Mouse (Mus musculus) MEL (cell line): Measurements from ENCODE around the gene Prss54. TPM values are rescaled to one million over a fixed set of nuclear protein-coding genes. Genes with fewer than 3 reads are reported as not detected.

ENCODE experiments used
- DNase-seq: peaks from one replicate; pipeline ENCODE4 v3.0.0; 2011; ENCODE audit warnings: low read depth, low spot score
- H3K27ac ChIP-seq: 2 replicates; pipeline ENCODE4 v1.5.1; 2012; ENCODE audit warnings: low read depth, mild to moderate bottlenecking, control low read depth, low read length, moderate library complexity; ENCODE audit not compliant: control insufficient read depth
- H3K27me3 ChIP-seq, 2 experiments: fragments of 150-350 bp in 1 of 2; sonication (generic) in 1 of 2; 2 replicates each; pipeline ENCODE4 v1.6.1; 2012; ENCODE audit warnings: low read length in 2 of 2, mild to moderate bottlenecking in 2 of 2, improper control_type of control experiment in 1 of 2, moderate library complexity in 1 of 2; ENCODE audit not compliant: insufficient read depth in 2 of 2, control insufficient read depth in 1 of 2
- H3K36me3 ChIP-seq, 2 experiments: 2 replicates each; pipeline ENCODE4 v1.6.1; 2012 to 2014; ENCODE audit warnings: low read length in 2 of 2, improper control_type of control experiment in 1 of 2, inconsistent platforms in 1 of 2, mild to moderate bottlenecking in 1 of 2; ENCODE audit not compliant: insufficient read depth in 2 of 2, control insufficient read depth in 1 of 2
- H3K4me1 ChIP-seq, 2 experiments: fragments of 150-350 bp in 1 of 2; sonication (generic) in 1 of 2; 2 replicates each; pipeline ENCODE4 v1.6.1; 2012; ENCODE audit warnings: low read length in 2 of 2, improper control_type of control experiment in 1 of 2, mild to moderate bottlenecking in 1 of 2; ENCODE audit not compliant: insufficient read depth in 2 of 2, control insufficient read depth in 1 of 2
- H3K4me3 ChIP-seq, 2 experiments: fragments of 150-350 bp in 1 of 2; sonication (generic) in 1 of 2; 2 replicates each; pipeline ENCODE4 v1.5.1; 2012; ENCODE audit warnings: low read depth in 2 of 2, low read length in 2 of 2, mild to moderate bottlenecking in 2 of 2, moderate library complexity in 2 of 2, control low read depth in 1 of 2, improper control_type of control experiment in 1 of 2; ENCODE audit not compliant: control insufficient read depth in 1 of 2, insufficient read depth in 1 of 2
- H3K79me2 ChIP-seq: 2 replicates; pipeline ENCODE4 v1.6.1; 2012; ENCODE audit warnings: mild to moderate bottlenecking, low read length, moderate library complexity; ENCODE audit not compliant: control insufficient read depth, poor library complexity, insufficient read depth
- H3K9ac ChIP-seq: 2 replicates; pipeline ENCODE4 v1.6.1; 2012; ENCODE audit warnings: low read depth, mild to moderate bottlenecking, control low read depth, low read length, moderate library complexity; ENCODE audit not compliant: control insufficient read depth, poor library complexity, severe bottlenecking
- H3K9me3 ChIP-seq: fragments of 150-350 bp; sonication (generic); replicated peaks from 2 replicates; pipeline ENCODE4 v1.6.1; 2012; ENCODE audit warnings: mild to moderate bottlenecking, low read length, improper control_type of control experiment, moderate library complexity; ENCODE audit not compliant: insufficient read depth
- BHLHE40 ChIP-seq: IDR thresholded peaks from 2 replicates; pipeline ENCODE4 v1.6.1; 2012; ENCODE audit warnings: low read depth, mild to moderate bottlenecking, inconsistent platforms, low read length, improper control_type of control experiment, borderline replicate concordance
- CTCF ChIP-seq, 3 experiments: IDR thresholded peaks in 2 of 3; conservative IDR thresholded peaks in 1 of 3; 2 replicates each; pipeline ENCODE4 v1.5.1; 2011 to 2012; ENCODE audit warnings: low read length in 3 of 3, low read depth in 2 of 3, mild to moderate bottlenecking in 2 of 3, improper control_type of control experiment in 1 of 3, inconsistent platforms in 1 of 3, mixed read lengths in 1 of 3, moderate library complexity in 1 of 3; ENCODE audit not compliant: control insufficient read depth in 1 of 3, insufficient read depth in 1 of 3, poor library complexity in 1 of 3, severe bottlenecking in 1 of 3
- E2F4 ChIP-seq: IDR thresholded peaks from 2 replicates; pipeline ENCODE4 v1.6.1; 2011; ENCODE audit warnings: low read depth, low read length, improper control_type of control experiment, borderline replicate concordance
- ELF1 ChIP-seq: IDR thresholded peaks from 2 replicates; pipeline ENCODE4 v1.6.1; 2014; ENCODE audit warnings: low read depth, mild to moderate bottlenecking, inconsistent platforms, low read length, improper control_type of control experiment, moderate library complexity
- EP300 ChIP-seq, 2 experiments: IDR thresholded peaks; 2 replicates each; pipeline ENCODE4 v1.6.1; 2011; ENCODE audit warnings: improper control_type of control experiment in 2 of 2, low read length in 2 of 2, low read depth in 1 of 2, mild to moderate bottlenecking in 1 of 2
- ETS1 ChIP-seq: IDR thresholded peaks from 2 replicates; pipeline ENCODE4 v1.6.1; 2012; ENCODE audit warnings: low read depth, mild to moderate bottlenecking, inconsistent platforms, low read length, improper control_type of control experiment, moderate library complexity
- HCFC1 ChIP-seq: IDR thresholded peaks from 2 replicates; pipeline ENCODE4 v1.6.1; 2012; ENCODE audit warnings: low read depth, mild to moderate bottlenecking, inconsistent platforms, low read length, improper control_type of control experiment, moderate library complexity
- KAT2A ChIP-seq: conservative IDR thresholded peaks from 2 replicates; pipeline ENCODE4 v1.6.1; 2012; ENCODE audit warnings: low read depth, low read length, improper control_type of control experiment, inconsistent platforms
- MAFK ChIP-seq: IDR thresholded peaks from 2 replicates; pipeline ENCODE4 v1.6.1; 2011; ENCODE audit warnings: low read depth, mild to moderate bottlenecking, low read length, improper control_type of control experiment, borderline replicate concordance
- MAX ChIP-seq: IDR thresholded peaks from 2 replicates; pipeline ENCODE4 v1.6.1; 2011; ENCODE audit warnings: low read length, improper control_type of control experiment
- MAZ ChIP-seq: IDR thresholded peaks from 2 replicates; pipeline ENCODE4 v1.6.1; 2012; ENCODE audit warnings: low read depth, mild to moderate bottlenecking, inconsistent platforms, low read length, improper control_type of control experiment
- MEF2A ChIP-seq: IDR thresholded peaks from 2 replicates; pipeline ENCODE4 v1.6.1; 2014; ENCODE audit warnings: low read depth, mild to moderate bottlenecking, inconsistent platforms, low read length, improper control_type of control experiment; ENCODE audit not compliant: poor library complexity, insufficient replicate concordance, severe bottlenecking; ENCODE audit errors: extremely low read depth
- MXI1 ChIP-seq: IDR thresholded peaks from 2 replicates; pipeline ENCODE4 v1.6.1; 2011; ENCODE audit warnings: mild to moderate bottlenecking, low read depth, low read length, improper control_type of control experiment
- POLR2A ChIP-seq, 2 experiments: IDR thresholded peaks; 2 replicates each; pipeline ENCODE4 v1.6.1; 2011 to 2012; ENCODE audit warnings: low read length in 2 of 2, mild to moderate bottlenecking in 2 of 2, control low read depth in 1 of 2, improper control_type of control experiment in 1 of 2, low read depth in 1 of 2, moderate library complexity in 1 of 2; ENCODE audit not compliant: control insufficient read depth in 1 of 2, insufficient read depth in 1 of 2, poor library complexity in 1 of 2
- POLR2AphosphoS2 ChIP-seq: IDR thresholded peaks from 2 replicates; pipeline ENCODE4 v1.6.1; 2011; ENCODE audit warnings: low read length, improper control_type of control experiment
- RAD21 ChIP-seq: IDR thresholded peaks from 2 replicates; pipeline ENCODE4 v1.6.1; 2011; ENCODE audit warnings: mild to moderate bottlenecking, low read depth, low read length, improper control_type of control experiment
- RCOR1 ChIP-seq: IDR thresholded peaks from 2 replicates; pipeline ENCODE4 v1.6.1; 2012; ENCODE audit warnings: low read depth, mild to moderate bottlenecking, inconsistent platforms, low read length, improper control_type of control experiment
- SIN3A ChIP-seq: IDR thresholded peaks from 2 replicates; pipeline ENCODE4 v1.6.1; 2012; ENCODE audit warnings: low read length, improper control_type of control experiment, inconsistent platforms
- TAL1 ChIP-seq: IDR thresholded peaks from 2 replicates; pipeline ENCODE4 v1.6.1; 2012; ENCODE audit warnings: mild to moderate bottlenecking, inconsistent platforms, low read length, moderate library complexity, mixed read lengths
- TBP ChIP-seq: IDR thresholded peaks from 2 replicates; pipeline ENCODE4 v1.8.0; 2011; ENCODE audit warnings: low read depth, low read length, improper control_type of control experiment
- ZNF384 ChIP-seq: IDR thresholded peaks from 2 replicates; pipeline ENCODE4 v1.6.1; 2012; ENCODE audit warnings: low read depth, mild to moderate bottlenecking, inconsistent platforms, low read length, improper control_type of control experiment
- polyA plus RNA-seq, 2 experiments: library from polyadenylated mRNA; stranded (reverse) in 1 of 2; unstranded in 1 of 2; fragments of >175 nt in 1 of 2; fragments of >200 nt in 1 of 2; gene quantifications; 2 replicates each; pipeline versions ENCODE4 v1.2.1 to v1.2.4; 2012; ENCODE audit warnings: low replicate concordance in 2 of 2, low read depth in 1 of 2; ENCODE audit not compliant: insufficient read length in 2 of 2, insufficient read depth in 1 of 2, missing spikeins in 1 of 2
- total RNA-seq: library from RNA; depleted of rRNA; stranded (reverse); fragments of 300-350 nt; gene quantifications from 2 replicates; pipeline ENCODE4 v1.2.3, GENCODE M21; 2012

Gene Prss54
- total and polyA plus RNA-seq, 3 experiments, result not detected

GRCm38 (mm10) chr8:95551577-95551976 is 24.6 kb downstream of the Prss54 start:
- Histone ChIP-seq H3K9me3 (no peaks in the 10 kb centered on the region), H3K79me2 (no peaks in the 10 kb centered on the region), H3K36me3 (no peaks in the 10 kb centered on the region), H3K4me1 (peaks cover 0 to 3% of the 10 kb centered on the region in 2 experiments; a peak in 1 of 4 replicates), H3K27ac (no peak overlapping the region)
- TF ChIP-seq BHLHE40, result no peak
- TF ChIP-seq, all 39 proteins: peak for 0
- Histone ChIP-seq H3K4me3 (no peak overlapping the region), H3K27me3 (peaks cover 0 to 2% of the 10 kb centered on the region in 2 experiments), H3K9ac (no peak overlapping the region)
- no peak for DNase-seq

- Histone ChIP-seq H3K4me1 (no peaks in the 10 kb centered on the region), H3K27ac (no peak overlapping the region), H3K79me2 (no peaks in the 10 kb centered on the region), H3K9me3 (no peaks in the 10 kb centered on the region), H3K4me3 (no peak overlapping the region), H3K36me3 (no peaks in the 10 kb centered on the region), H3K9ac (no peak overlapping the region), H3K27me3 (peaks cover 0 to 2% of the 10 kb centered on the region in 2 experiments)
- TF ChIP-seq KAT2A, result no peak
- no peak for TF ChIP-seq MXI1
- TF ChIP-seq SIN3A, result no peak
- no peak for TF ChIP-seq E2F4
- no peak for TF ChIP-seq MEF2A
- TF ChIP-seq POLR2AphosphoS2, result no peak
- TF ChIP-seq BHLHE40, result no peak
- TF ChIP-seq TAL1, result no peak
- no peak for TF ChIP-seq MAX
- no peak for TF ChIP-seq RCOR1
- no peak for TF ChIP-seq MAFK
- TF ChIP-seq RAD21, result no peak
- TF ChIP-seq CTCF (IDR thresholded peaks at IDR 0.05 in 2 of 3, conservative IDR thresholded peaks at IDR 0.05 in 1 of 3; ENCODE audit: control insufficient read depth in 1 of 3, insufficient read depth in 1 of 3, low read depth in 2 of 3, low read length in 3 of 3, poor library complexity in 1 of 3, severe bottlenecking in 1 of 3), result no peak
- DNase-seq, result no peak
Observed at GRCm38 (mm10) chr8:95549871-95550829, 26.0 kb downstream of the Prss54 start.

GRCm38 (mm10) chr8:95547931-95548330 is 28.2 kb downstream of the Prss54 start:
- no peaks in the 10 kb centered on the region for H3K79me2 ChIP-seq
- no peak overlapping the region for H3K4me3 ChIP-seq
- no peak for DNase-seq
- no peaks in the 10 kb centered on the region for H3K9me3 ChIP-seq
- H3K27me3 ChIP-seq, result peaks cover 2% of the 10 kb centered on the region in 2 experiments
- TF ChIP-seq E2F4, result no peak
- no peak for TF ChIP-seq ZNF384
- no peak for TF ChIP-seq MAFK
- no peak for TF ChIP-seq MAZ
- no peak for TF ChIP-seq MXI1
- TF ChIP-seq HCFC1, result no peak
- TF ChIP-seq ELF1, result no peak
- TF ChIP-seq KAT2A, result no peak
- no peak for TF ChIP-seq TBP
- TF ChIP-seq POLR2AphosphoS2, result no peak
- no peak for TF ChIP-seq ETS1
- TF ChIP-seq EP300 (IDR thresholded peaks at IDR 0.05; ENCODE audit: low read depth in 1 of 2, low read length in 2 of 2), result no peak
- no peak for TF ChIP-seq POLR2A (IDR thresholded peaks at IDR 0.05; ENCODE audit: control insufficient read depth in 1 of 2, insufficient read depth in 1 of 2, low read depth in 1 of 2, low read length in 2 of 2, poor library complexity in 1 of 2)
- H3K9ac ChIP-seq, result no peak overlapping the region
- no peaks in the 10 kb centered on the region for H3K4me1 ChIP-seq
- H3K27ac ChIP-seq, result no peak overlapping the region
- no peaks in the 10 kb centered on the region for H3K36me3 ChIP-seq
